Mouse (Mus musculus): ENCODE measurements around the gene Snx6. TPM values are rescaled to one million over a fixed set of nuclear protein-coding genes. Genes with fewer than 3 reads are reported as not detected.

The Snx6 gene
- polyA plus RNA-seq, 1 experiment from 2014 or later: 161 TPM

Other genes with a start within 250 kb of the Snx6 start
- gene Sptssa, start 139.1 kb downstream of the Snx6 start, polyA plus RNA-seq (2014; fragmentation: Nextera tagmentation; extraction: Ambion mirVana): 206 and 209 TPM in 2 replicates
- 64.4 and 78.5 TPM in 2 replicates for gene Eapp, start 99.8 kb downstream of the Snx6 start, polyA plus RNA-seq (2014; fragmentation: Nextera tagmentation; extraction: Ambion mirVana)
- gene Cfl2, start 67.2 kb upstream of the Snx6 start, polyA plus RNA-seq (2014; fragmentation: Nextera tagmentation; extraction: Ambion mirVana): 347 and 361 TPM in 2 replicates
- gene Gm20403, start 190.8 kb upstream of the Snx6 start, polyA plus RNA-seq (2014; fragmentation: Nextera tagmentation; extraction: Ambion mirVana): not detected in 2 replicates
- gene Baz1a, start 218.6 kb upstream of the Snx6 start, polyA plus RNA-seq (2014; fragmentation: Nextera tagmentation; extraction: Ambion mirVana): 4.5 and 6.5 TPM in 2 replicates